Mouse (Mus musculus) liver, postnatal 0 days (tissue): ENCODE measurements around the gene Creb3l2. TPM values are rescaled to one million over a fixed set of nuclear protein-coding genes. Genes with fewer than 3 reads are reported as not detected.

Experiments used
- ATAC-seq: fragments of 200-750 bp; cut with Nextera tagmentation; 2 replicates; pipeline ENCODE4 v1.8.0; 2017; ENCODE audit warnings: mild to moderate bottlenecking, moderate library complexity
- DNase-seq: peaks from one replicate; pipeline ENCODE4 v3.0.0-alpha.2; 2016
- H3K27ac ChIP-seq: fragments of 300-500 bp; sonication (generic); 2 replicates; pipeline ENCODE4 v1.5.1; 2014; ENCODE audit warnings: antibody characterized with exemption, moderate library complexity, mild to moderate bottlenecking, low read depth
- H3K27me3 ChIP-seq: fragments of 300-500 bp; sonication (generic); 2 replicates; pipeline ENCODE4 v1.6.1; 2014; ENCODE audit warnings: low read length, control low read depth, mixed read lengths; ENCODE audit not compliant: insufficient read depth
- H3K36me3 ChIP-seq: fragments of 300-500 bp; sonication (generic); replicated peaks from 2 replicates; pipeline ENCODE4 v1.6.1; 2014; ENCODE audit warnings: mild to moderate bottlenecking, control low read depth, low read length, moderate library complexity, mixed read lengths; ENCODE audit not compliant: insufficient read depth
- H3K4me1 ChIP-seq: fragments of 300-500 bp; sonication (generic); 2 replicates; pipeline ENCODE4 v1.6.1; 2014; ENCODE audit warnings: antibody characterized with exemption, mild to moderate bottlenecking, control low read depth; ENCODE audit not compliant: insufficient read depth
- H3K4me2 ChIP-seq: fragments of 300-500 bp; sonication (generic); 2 replicates; pipeline ENCODE4 v1.6.1; 2014; ENCODE audit warnings: low read depth, mild to moderate bottlenecking, low read length, moderate library complexity, mixed read lengths
- H3K4me3 ChIP-seq: fragments of 300-500 bp; sonication (generic); 2 replicates; pipeline ENCODE4 v1.5.1; 2014; ENCODE audit warnings: low read depth, low read length
- H3K9ac ChIP-seq: fragments of 300-500 bp; sonication (generic); replicated peaks from 2 replicates; pipeline ENCODE4 v1.6.1; 2014; ENCODE audit warnings: mild to moderate bottlenecking, moderate library complexity
- H3K9me3 ChIP-seq: fragments of 300-500 bp; sonication (generic); 2 replicates; pipeline ENCODE4 v1.6.1; 2016; ENCODE audit warnings: mild to moderate bottlenecking, control low read depth, low read length, mixed read lengths
- CTCF ChIP-seq: sonication (generic); IDR thresholded peaks from 2 replicates; pipeline ENCODE4 v1.5.1; 2016; ENCODE audit warnings: antibody characterized with exemption, low read depth
- EP300 ChIP-seq: IDR thresholded peaks from 2 replicates; pipeline ENCODE4 v1.6.1; 2016; ENCODE audit warnings: antibody characterized with exemption, low read depth, mild to moderate bottlenecking
- WGBS: fragments of 180-500 bp; shearing (Covaris S2); extraction: QIAGEN DNeasy Blood & Tissue Kit; methylation state at CpG from one replicate; pipeline ENCODE4 v1.1.7; 2014; ENCODE audit not compliant: insufficient replicate concordance; 5-methylcytosine and 5-hydroxymethylcytosine counted together
- polyA plus RNA-seq: library from polyadenylated mRNA; unstranded; fragments of >200 nt; fragmentation: Nextera tagmentation; extraction: Ambion mirVana; gene quantifications from 2 replicates; pipeline ENCODE4 v1.2.1, GENCODE M21; 2015

Gene Creb3l2
- polyA plus RNA-seq, 1 experiment from 2014 or later: 2.1 TPM

DNA sequence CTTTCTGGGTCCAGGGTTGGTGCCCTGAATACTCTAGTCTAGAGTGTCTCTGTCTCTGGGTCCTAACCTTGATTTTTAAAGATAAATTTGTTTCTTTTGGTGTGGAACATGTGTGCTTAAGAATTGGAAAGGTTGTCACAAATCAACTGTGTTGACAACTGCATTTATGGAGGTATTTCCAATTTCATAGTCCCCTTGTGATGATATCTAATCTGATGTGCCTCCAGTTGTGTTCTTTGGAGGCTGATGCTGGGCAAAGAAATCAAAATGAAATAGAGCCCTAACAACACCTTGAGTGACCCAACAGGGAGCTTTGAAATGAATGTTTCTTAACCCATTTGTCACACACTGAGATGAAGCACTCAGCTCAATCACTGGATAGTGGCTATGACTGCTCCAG is 126.5 kb downstream of the Creb3l2 start:
- H3K9me3 ChIP-seq: 0 out of 2 replicates have a peak, but pooled peaks cover 2% of the 10 kb centered on the region
- no peak overlapping the region for H3K4me3 ChIP-seq
- H3K27me3 ChIP-seq: no peaks in the 10 kb centered on the region
- ATAC-seq (no peak), DNase-seq (no peak)
- no peak overlapping the region for H3K27ac ChIP-seq
- H3K4me1 ChIP-seq: no peaks in the 10 kb centered on the region
- no peak for TF ChIP-seq EP300
- no peak overlapping the region for H3K4me2 ChIP-seq
- no peak overlapping the region for H3K9ac ChIP-seq
- no peaks in the 10 kb centered on the region for H3K36me3 ChIP-seq

- no peak for TF ChIP-seq CTCF
- no peak for TF ChIP-seq EP300
- WGBS: 61% methylated on average over 4 of the region's 4 CpGs
- Histone ChIP-seq H3K4me2 (no peak overlapping the region), H3K36me3 (no peaks in the 10 kb centered on the region), H3K9me3 (no peaks in the 10 kb centered on the region), H3K27me3 (no peaks in the 10 kb centered on the region), H3K27ac (no peak overlapping the region), H3K4me1 (no peaks in the 10 kb centered on the region), H3K9ac (no peak overlapping the region), H3K4me3 (no peak overlapping the region)
- no peak for ATAC-seq
- no peak for DNase-seq
Observed at GRCm38 (mm10) chr6:37310601-37311000, 131.3 kb downstream of the Creb3l2 start.

GRCm38 (mm10) chr6:37306616-37307015 is 135.3 kb downstream of the Creb3l2 start:
- Histone ChIP-seq H3K27ac (no peak overlapping the region), H3K4me2 (no peak overlapping the region), H3K9me3 (no peaks in the 10 kb centered on the region), H3K27me3 (peaks cover 5% of the 10 kb centered on the region), H3K4me1 (no peaks in the 10 kb centered on the region), H3K36me3 (no peaks in the 10 kb centered on the region), H3K9ac (no peak overlapping the region), H3K4me3 (no peak overlapping the region)
- WGBS: 65% methylated on average over 1 of the region's 1 CpGs
- ATAC-seq (no peak), DNase-seq (no peak)
- TF ChIP-seq EP300: no peak
- TF ChIP-seq CTCF: no peak

GRCm38 (mm10) chr6:37300492-37300891 is 141.5 kb downstream of the Creb3l2 start:
- H3K27ac ChIP-seq: no peak overlapping the region
- no peak overlapping the region for H3K4me3 ChIP-seq
- peaks cover 40% of the 10 kb centered on the region for H3K27me3 ChIP-seq
- no peak for TF ChIP-seq EP300
- no peak for TF ChIP-seq CTCF
- 14% methylated on average over 13 of the region's 13 CpGs for WGBS
- H3K9me3 ChIP-seq: no peaks in the 10 kb centered on the region
- no peaks in the 10 kb centered on the region for H3K36me3 ChIP-seq
- peaks cover 2% of the 10 kb centered on the region; the same call in 1 of the 2 replicates for H3K4me1 ChIP-seq
- H3K4me2 ChIP-seq: no peak overlapping the region
- DNase-seq (no peak), ATAC-seq (no peak)
- H3K9ac ChIP-seq: no peak overlapping the region

- DNase-seq (no peak), ATAC-seq (no peak)
- H3K9ac ChIP-seq: no peak within 1 kb of the TSS
- H3K27ac ChIP-seq: no peak within 1 kb of the TSS
- TF ChIP-seq CTCF: no peak
- TF ChIP-seq EP300: no peak
- peaks cover 40% of the 10 kb centered on the region for H3K27me3 ChIP-seq
- no peaks in the 10 kb centered on the region for H3K36me3 ChIP-seq
- WGBS: under 1% methylated on average over 39 of the region's 65 CpGs
- peak within 1 kb of the TSS; percentile 38 for H3K4me3 ChIP-seq
- peak within 1 kb of the TSS; percentile 64 for H3K4me2 ChIP-seq
- no peaks in the 10 kb centered on the region for H3K9me3 ChIP-seq
- H3K4me1 ChIP-seq: peaks cover 2% of the 10 kb centered on the region; the same call in 1 of the 2 replicates
Observed at GRCm38 (mm10) chr6:37299562-37300390, 142.2 kb downstream of the Creb3l2 start, which contains the start of gene Dgki. Gene Dgki, minus strand, starts transcription at chr6:37300184.

DNA sequence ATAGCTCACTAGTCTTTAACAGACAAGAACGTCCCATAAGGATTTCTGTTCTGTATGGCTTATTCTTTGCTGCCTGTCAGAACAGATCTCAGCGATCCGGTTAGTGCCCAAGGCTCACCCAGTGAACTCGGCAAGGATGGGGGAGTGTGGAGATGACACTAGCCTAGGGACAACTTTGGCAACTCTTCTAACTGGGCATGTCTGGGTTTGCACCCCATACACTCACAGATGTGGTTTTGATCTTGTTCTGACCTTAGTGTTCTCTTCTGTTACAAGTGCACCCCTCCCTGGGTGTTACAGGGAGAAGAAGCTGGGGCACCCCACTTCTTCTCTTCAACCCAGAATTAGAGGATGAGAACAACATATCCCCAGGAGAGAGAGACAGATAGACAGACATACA is 143.0 kb downstream of the Creb3l2 start:
- Histone ChIP-seq H3K27ac (no peak overlapping the region), H3K4me1 (peaks cover 2% of the 10 kb centered on the region; the same call in 1 of the 2 replicates), H3K27me3 (peaks cover 40% of the 10 kb centered on the region), H3K9me3 (no peaks in the 10 kb centered on the region), H3K4me3 (no peak overlapping the region), H3K36me3 (no peaks in the 10 kb centered on the region), H3K4me2 (peak overlapping the region; percentile 64; the same call in 1 of the 2 replicates), H3K9ac (no peak overlapping the region)
- TF ChIP-seq EP300 (no peak), CTCF (no peak)
- DNase-seq: no peak
- WGBS: 30% methylated on average over 4 of the region's 4 CpGs
- ATAC-seq: no peak
